Comparison of ENCODE assay signal across 26 mouse cellular contexts in genomic region chr17:47246605-47247004, GRCm38 (mm10).
"Had no signal": no experiment of that assay in that cellular context is flagged by ENCODE, and none has a peak within 500 bp of the region (broad histone marks: within the 10 kb centered on the region; RNA-seq: fewer than 3 reads in every experiment).

No protein-coding gene starts in this region.

- H3K9ac ChIP-seq: heart, embryonic 12.5 days; hindbrain, embryonic 13.5 days; hindbrain, embryonic 15.5 days; intestine, embryonic 15.5 days; kidney, embryonic 15.5 days; limb, embryonic 12.5 days; liver, embryonic 13.5 days; liver, embryonic 15.5 days had no signal

- H3K27me3 ChIP-seq: heart, embryonic 12.5 days; hindbrain, embryonic 13.5 days; hindbrain, embryonic 15.5 days; intestine, embryonic 15.5 days; kidney, embryonic 15.5 days; limb, embryonic 12.5 days; liver, embryonic 13.5 days; liver, embryonic 15.5 days had no signal

- H3K4me3 ChIP-seq: gastrocnemius, adult 2 months; heart, embryonic 10.5 days; heart, embryonic 12.5 days; hindbrain, embryonic 10.5 days; hindbrain, embryonic 13.5 days; hindbrain, embryonic 15.5 days; intestine, embryonic 15.5 days; kidney, embryonic 15.5 days; layer of hippocampus, adult 2 months; left cerebral cortex, adult 2 months; limb, embryonic 10.5 days; limb, embryonic 12.5 days; liver, embryonic 13.5 days; liver, embryonic 15.5 days had no signal

- H3K4me1 ChIP-seq: heart, embryonic 10.5 days; heart, embryonic 12.5 days; intestine, embryonic 15.5 days; limb, embryonic 10.5 days; liver, embryonic 13.5 days; liver, embryonic 15.5 days had no signal

- H3K9me3 ChIP-seq: heart, embryonic 10.5 days; heart, embryonic 12.5 days; hindbrain, embryonic 10.5 days; hindbrain, embryonic 13.5 days; hindbrain, embryonic 15.5 days; intestine, embryonic 15.5 days; kidney, embryonic 15.5 days; limb, embryonic 10.5 days; limb, embryonic 12.5 days; liver, embryonic 13.5 days; liver, embryonic 15.5 days had no signal

- DNase-seq: gastrocnemius, adult 2 months; gastrocnemius, postnatal 10 days; gastrocnemius, postnatal 25 days; heart, adult 18-20 months; heart, postnatal 10 days; heart, postnatal 4 days; kidney, adult 18-20 months; kidney, adult 9 months; kidney, postnatal 10 days; kidney, postnatal 25 days; kidney, postnatal 4 days; liver, embryonic 13.5 days had no signal

- H3K4me2 ChIP-seq: heart, embryonic 12.5 days; hindbrain, embryonic 13.5 days; hindbrain, embryonic 15.5 days; intestine, embryonic 15.5 days; kidney, embryonic 15.5 days; limb, embryonic 12.5 days; liver, embryonic 13.5 days; liver, embryonic 15.5 days had no signal

- ATAC-seq: inflammation-experienced regulatory T-cells, adult 6 months; intestine, embryonic 15.5 days; intestine, postnatal 0 days had no signal

- H3K36me3 ChIP-seq: intestine, embryonic 15.5 days; liver, embryonic 13.5 days; liver, embryonic 15.5 days had no signal

- H3K27ac ChIP-seq: gastrocnemius, adult 2 months; heart, embryonic 10.5 days; hindbrain, embryonic 13.5 days; hindbrain, embryonic 15.5 days; intestine, embryonic 15.5 days; kidney, embryonic 15.5 days; layer of hippocampus, adult 2 months; left cerebral cortex, adult 2 months; limb, embryonic 10.5 days; limb, embryonic 12.5 days; liver, embryonic 13.5 days; liver, embryonic 15.5 days had no signal
